Mouse (Mus musculus) heart, adult 2 months (tissue): ENCODE data around the gene Inpp5e. TPM values are rescaled to one million over a fixed set of nuclear protein-coding genes. Genes with fewer than 3 reads are reported as not detected.

ENCODE experiments used
- DNase-seq, 2 experiments: peaks; one replicate each; pipeline ENCODE4 v3.0.0; 2021
- H3K27ac ChIP-seq: fragments of 200-600 bp; 2 replicates; pipeline ENCODE4 v1.8.1; 2022
- H3K27me3 ChIP-seq: fragments of 200-500 bp; 2 replicates; pipeline ENCODE4 v1.6.1; 2012; ENCODE audit warnings: mild to moderate bottlenecking, low read length, inconsistent platforms, mixed read lengths; ENCODE audit not compliant: control insufficient read depth, insufficient read depth
- H3K36me3 ChIP-seq: fragments of 200-500 bp; 2 replicates; pipeline ENCODE4 v1.6.1; 2012; ENCODE audit warnings: low read length, inconsistent platforms; ENCODE audit not compliant: control insufficient read depth, insufficient read depth
- H3K4me1 ChIP-seq: fragments of 200-500 bp; 2 replicates; pipeline ENCODE4 v1.6.1; 2011; ENCODE audit warnings: low read length; ENCODE audit not compliant: control insufficient read depth, insufficient read depth
- H3K4me3 ChIP-seq: fragments of 200-600 bp; 2 replicates; pipeline ENCODE4 v1.8.1; 2022
- H3K79me2 ChIP-seq: fragments of 200-500 bp; replicated peaks from 2 replicates; pipeline ENCODE4 v1.6.1; 2012; ENCODE audit warnings: mild to moderate bottlenecking, inconsistent platforms, low read length, moderate library complexity, mixed read lengths; ENCODE audit not compliant: control insufficient read depth, insufficient read depth
- H3K9ac ChIP-seq: fragments of 200-500 bp; 2 replicates; pipeline ENCODE4 v1.6.1; 2012; ENCODE audit warnings: low read depth, mild to moderate bottlenecking, control low read depth, inconsistent platforms, low read length, mixed read lengths
- CTCF ChIP-seq: fragments of 200-600 bp; IDR thresholded peaks from 2 replicates; pipeline ENCODE4 v1.8.1; 2022; ENCODE audit warnings: antibody characterized with exemption, mild to moderate bottlenecking, moderate library complexity
- EP300 ChIP-seq: fragments of 200-500 bp; IDR thresholded peaks from 2 replicates; pipeline ENCODE4 v1.6.1; 2011; ENCODE audit warnings: low read depth, low read length, control low read depth; ENCODE audit not compliant: insufficient read depth
- POLR2A ChIP-seq: fragments of 200-500 bp; IDR thresholded peaks from 2 replicates; pipeline ENCODE4 v1.6.1; 2011; ENCODE audit warnings: mild to moderate bottlenecking, low read depth, low read length, control low read depth; ENCODE audit not compliant: insufficient read depth
- WGBS: fragments of 180-500 bp; shearing (Covaris S2); methylation state at CpG from one replicate; pipeline ENCODE4 v1.1.7; 2018; 5-methylcytosine and 5-hydroxymethylcytosine counted together
- intact Hi-C: fragments of 180-260 bp; cut with DNase I; formaldehyde crosslinking; loops from one replicate; pipeline ENCODE4 v1.15.1; 2025
- polyA plus RNA-seq: library from polyadenylated mRNA; depleted of rRNA; stranded (reverse); fragments of >200 nt; gene quantifications from 2 replicates; pipeline ENCODE4 v1.2.3, GENCODE M21; 2012
- total RNA-seq, 2 experiments: library from RNA; stranded (reverse); gene quantifications; 2 replicates each; pipeline ENCODE4 v1.2.3; 2021

Gene Inpp5e
- total and polyA plus RNA-seq, 3 experiments, result 15.8 to 22.1 (median 16.3) TPM

GRCm38 (mm10) chr2:26359983-26360382, 49.0 kb downstream of the Inpp5e start:
- intact Hi-C loops, result no loop called here
- Histone ChIP-seq H3K4me1 (peaks cover 8% of the 10 kb centered on the region), H3K9ac (peak overlapping the region; percentile 45; the same call in 1 of the 2 replicates), H3K27ac (peak overlapping the region; percentile 77), H3K4me3 (no peak overlapping the region), H3K79me2 (no peaks in the 10 kb centered on the region), H3K27me3 (no peaks in the 10 kb centered on the region), H3K36me3 (no peaks in the 10 kb centered on the region)
- DNase-seq, result peak; percentile 47 to 73
- WGBS, result 32% methylated on average over 6 of the region's 6 CpGs
- no peak; the same call in 1 of the 2 replicates for TF ChIP-seq EP300
- TF ChIP-seq CTCF, result no peak
- TF ChIP-seq POLR2A, result peak; percentile 48; the same call in 1 of the 2 replicates

GRCm38 (mm10) chr2:26358667-26359320, 50.2 kb downstream of the Inpp5e start:
- H3K4me3 ChIP-seq, result no peak overlapping the region
- no peaks in the 10 kb centered on the region for H3K27me3 ChIP-seq
- 78% methylated on average over 13 of the region's 13 CpGs for WGBS
- peaks cover 3% of the 10 kb centered on the region for H3K4me1 ChIP-seq
- H3K36me3 ChIP-seq, result no peaks in the 10 kb centered on the region
- DNase-seq, result no peak
- no peak overlapping the region; the same call in 1 of the 2 replicates for H3K27ac ChIP-seq
- TF ChIP-seq EP300 (no peak), POLR2A (no peak), CTCF (no peak)
- H3K9ac ChIP-seq, result no peak overlapping the region
- no peaks in the 10 kb centered on the region for H3K79me2 ChIP-seq
- intact Hi-C loops, result no loop called here

- 0 out of 2 replicates have a peak, but pooled peaks have one; percentile 10 for TF ChIP-seq CTCF
- TF ChIP-seq POLR2A, result no peak
- TF ChIP-seq EP300, result no peak
- Histone ChIP-seq H3K27me3 (no peaks in the 10 kb centered on the region), H3K79me2 (peaks cover under 1% of the 10 kb centered on the region; the same call in 1 of the 2 replicates), H3K9ac (no peak overlapping the region), H3K4me1 (peaks cover 6% of the 10 kb centered on the region), H3K36me3 (no peaks in the 10 kb centered on the region), H3K27ac (no peak overlapping the region), H3K4me3 (no peak overlapping the region)
- DNase-seq, result no peak
- 69% methylated on average over 15 of the region's 15 CpGs for WGBS
- intact Hi-C loops, result no loop called here
These were observed 51.5 kb downstream of the Inpp5e start for GRCm38 (mm10) chr2:26357484-26357883.

GRCm38 (mm10) chr2:26356678-26357077, 52.3 kb downstream of the Inpp5e start:
- no peak for DNase-seq
- H3K79me2 ChIP-seq, result peaks cover 3% of the 10 kb centered on the region; the same call in 1 of the 2 replicates
- no peaks in the 10 kb centered on the region for H3K36me3 ChIP-seq
- no peaks in the 10 kb centered on the region for H3K27me3 ChIP-seq
- no peak for TF ChIP-seq EP300
- no peak for TF ChIP-seq CTCF
- no peak for TF ChIP-seq POLR2A
- H3K4me3 ChIP-seq, result no peak overlapping the region
- intact Hi-C loops, result no loop called here
- H3K27ac ChIP-seq, result no peak overlapping the region
- no peak overlapping the region for H3K9ac ChIP-seq
- WGBS, result 60% methylated on average over 7 of the region's 7 CpGs
- peaks cover 7% of the 10 kb centered on the region for H3K4me1 ChIP-seq

- Histone ChIP-seq H3K79me2 (peaks cover 3% of the 10 kb centered on the region; the same call in 1 of the 2 replicates), H3K36me3 (no peaks in the 10 kb centered on the region), H3K27me3 (no peaks in the 10 kb centered on the region), H3K9ac (no peak overlapping the region), H3K4me1 (peaks cover 7% of the 10 kb centered on the region), H3K27ac (no peak overlapping the region), H3K4me3 (no peak overlapping the region)
- TF ChIP-seq EP300 (no peak), POLR2A (no peak), CTCF (no peak)
- intact Hi-C loops, result no loop called here
- 87% methylated on average over 4 of the region's 4 CpGs for WGBS
- no peak for DNase-seq
These were observed 52.8 kb downstream of the Inpp5e start for GRCm38 (mm10) chr2:26356231-26356630.

- H3K27ac ChIP-seq, result no peak overlapping the region
- no peak for TF ChIP-seq CTCF
- no peak for TF ChIP-seq POLR2A
- TF ChIP-seq EP300, result no peak
- WGBS, result 78% methylated on average over 4 of the region's 4 CpGs
These were observed 54.6 kb downstream of the Inpp5e start for GRCm38 (mm10) chr2:26354401-26354800.

More at GRCm38 (mm10) chr2:26354401-26354800, 54.6 kb downstream of the Inpp5e start:
- Histone ChIP-seq H3K79me2 (peaks cover 3% of the 10 kb centered on the region; the same call in 1 of the 2 replicates), H3K9ac (no peak overlapping the region), H3K4me3 (no peak overlapping the region), H3K27me3 (no peaks in the 10 kb centered on the region), H3K36me3 (no peaks in the 10 kb centered on the region), H3K4me1 (peaks cover 8% of the 10 kb centered on the region)
- intact Hi-C loops, result loop anchor here (5.0 kb wide), 2 partner anchors 33 to 37 kb away; partner anchors contain the start of genes Entr1, Gpsm1 and Pmpca
- DNase-seq, result no peak
